Mouse (Mus musculus) bone marrow macrophage, adult 2 months (primary cell): ENCODE results near the gene Gm29289. TPM values are rescaled to one million over a fixed set of nuclear protein-coding genes. Genes with fewer than 3 reads are reported as not detected.
"Not testable (repeated sequence)": the region's sequence is repeated elsewhere in the genome, so short reads cannot be mapped to it uniquely, and the experiment has no call there.

Experiments used
- H3K27ac ChIP-seq: 2 replicates; pipeline ENCODE4 v1.5.1; 2012; ENCODE audit warnings: low read depth, low read length; ENCODE audit not compliant: insufficient read depth
- H3K4me1 ChIP-seq: 2 replicates; pipeline ENCODE4 v1.6.1; 2012; ENCODE audit warnings: low read length; ENCODE audit not compliant: control insufficient read depth, insufficient read depth
- H3K4me3 ChIP-seq: 2 replicates; pipeline ENCODE4 v1.5.1; 2012; ENCODE audit warnings: mild to moderate bottlenecking, low read length, moderate library complexity; ENCODE audit not compliant: insufficient read depth
- polyA plus RNA-seq: library from polyadenylated mRNA; stranded (reverse); fragments of >200 nt; gene quantifications from 2 replicates; pipeline ENCODE4 v1.2.4, GENCODE M21; 2012; ENCODE audit not compliant: missing spikeins, insufficient read depth, insufficient read length

The Gm29289 gene
- not detected in 2 replicates for polyA plus RNA-seq

- not testable (repeated sequence) for H3K4me3 ChIP-seq, H3K4me1 ChIP-seq, H3K27ac ChIP-seq
These were observed at the start of gene Gm29289 for GRCm38 (mm10) chrY:2932282-2932681. TSS of gene Gm29289 (plus strand) at chrY:2932582.

DNA sequence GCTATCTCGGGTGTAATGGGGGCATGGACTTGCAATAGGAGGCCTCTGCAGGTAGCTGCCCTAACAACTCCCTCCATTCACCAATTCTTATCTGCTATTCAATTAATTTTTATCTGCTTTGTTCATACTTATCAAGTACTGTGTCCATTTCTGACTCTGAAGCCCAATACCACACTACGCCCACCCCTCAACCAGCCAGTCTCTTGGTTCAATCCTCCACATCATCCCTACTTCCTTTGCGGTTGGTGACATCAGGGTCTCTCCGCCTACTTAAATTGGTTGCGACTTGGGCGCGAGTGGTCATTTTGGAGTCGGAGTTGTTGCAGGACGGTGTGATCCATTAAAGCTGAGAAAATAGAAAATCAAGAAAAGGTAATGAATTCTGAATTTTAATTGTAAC, 31.7 kb upstream of the Gm29289 start, which contains the start of gene Gm10352:
Gene Gm10352 (plus strand): TSS at position 301 of the 400 bp plus-strand sequence.
- H3K27ac ChIP-seq, H3K4me3 ChIP-seq, H3K4me1 ChIP-seq: not testable (repeated sequence)

Other genes starting within 250 kb of the Gm29289 start
- not detected in 2 replicates for gene H2al2b, start 211.9 kb upstream of the Gm29289 start, polyA plus RNA-seq
- gene Gm4064, start 136.4 kb upstream of the Gm29289 start, polyA plus RNA-seq, result not detected in 2 replicates
- gene Rbmy, start 101.9 kb upstream of the Gm29289 start, polyA plus RNA-seq, result not detected in 2 replicates
- not detected in 2 replicates for gene Gm10256, start 101.9 kb upstream of the Gm29289 start, polyA plus RNA-seq
- not detected in 2 replicates for gene Gm10352, start 31.6 kb upstream of the Gm29289 start, polyA plus RNA-seq